Mouse (Mus musculus) lung, postnatal 0 days (tissue): ENCODE measurements around the gene Nrros. TPM values are rescaled to one million over a fixed set of nuclear protein-coding genes. Genes with fewer than 3 reads are reported as not detected.

Experiments
- ATAC-seq: fragments of 200-750 bp; cut with Nextera tagmentation; 2 replicates; pipeline ENCODE4 v1.8.0; 2017; ENCODE audit warnings: moderate library complexity
- DNase-seq: peaks from one replicate; pipeline ENCODE4 v3.0.0-alpha.2; 2016; ENCODE audit warnings: low spot score
- H3K27ac ChIP-seq: fragments of 300-500 bp; sonication (generic); 2 replicates; pipeline ENCODE4 v1.5.1; 2014; ENCODE audit warnings: antibody characterized with exemption, mild to moderate bottlenecking, low read length, mixed read lengths
- H3K27me3 ChIP-seq: fragments of 300-500 bp; sonication (generic); replicated peaks from 2 replicates; pipeline ENCODE4 v1.6.1; 2014; ENCODE audit warnings: low read length, mixed read lengths; ENCODE audit not compliant: insufficient read depth
- H3K36me3 ChIP-seq: fragments of 300-500 bp; sonication (generic); 2 replicates; pipeline ENCODE4 v1.6.1; 2014; ENCODE audit warnings: low read length, mixed read lengths; ENCODE audit not compliant: insufficient read depth
- H3K4me1 ChIP-seq: fragments of 300-500 bp; sonication (generic); 2 replicates; pipeline ENCODE4 v1.6.1; 2014; ENCODE audit warnings: antibody characterized with exemption, low read depth, low read length, mixed read lengths; ENCODE audit not compliant: insufficient read depth
- H3K4me2 ChIP-seq: fragments of 300-500 bp; sonication (generic); replicated peaks from 2 replicates; pipeline ENCODE4 v1.6.1; 2014; ENCODE audit warnings: low read depth, mild to moderate bottlenecking, low read length, moderate library complexity, mixed read lengths
- H3K4me3 ChIP-seq: fragments of 300-500 bp; sonication (generic); 2 replicates; pipeline ENCODE4 v1.5.1; 2014; ENCODE audit warnings: low read depth, low read length
- H3K9ac ChIP-seq: fragments of 300-500 bp; sonication (generic); replicated peaks from 2 replicates; pipeline ENCODE4 v1.6.1; 2014; ENCODE audit warnings: low read depth, mild to moderate bottlenecking
- H3K9me3 ChIP-seq: fragments of 300-500 bp; sonication (generic); 2 replicates; pipeline ENCODE4 v1.6.1; 2016; ENCODE audit warnings: low read length, mixed read lengths
- CTCF ChIP-seq: IDR thresholded peaks from 2 replicates; pipeline ENCODE4 v1.5.1; 2016; ENCODE audit warnings: antibody characterized with exemption, mild to moderate bottlenecking
- EP300 ChIP-seq: IDR thresholded peaks from 2 replicates; pipeline ENCODE4 v1.6.1; 2016; ENCODE audit warnings: antibody characterized with exemption, mild to moderate bottlenecking, control low read depth
- WGBS: fragments of 180-500 bp; shearing (Covaris S2); extraction: QIAGEN DNeasy Blood & Tissue Kit; methylation state at CpG from one replicate; pipeline ENCODE4 v1.1.7; 2014; 5-methylcytosine and 5-hydroxymethylcytosine counted together
- polyA plus RNA-seq: library from polyadenylated mRNA; unstranded; fragments of >200 nt; fragmentation: Nextera tagmentation; extraction: Ambion mirVana; gene quantifications from 2 replicates; pipeline ENCODE4 v1.2.1, GENCODE M21; 2015

Gene Nrros
- polyA plus RNA-seq, 1 experiment from 2014 or later = 31.5 TPM

DNA sequence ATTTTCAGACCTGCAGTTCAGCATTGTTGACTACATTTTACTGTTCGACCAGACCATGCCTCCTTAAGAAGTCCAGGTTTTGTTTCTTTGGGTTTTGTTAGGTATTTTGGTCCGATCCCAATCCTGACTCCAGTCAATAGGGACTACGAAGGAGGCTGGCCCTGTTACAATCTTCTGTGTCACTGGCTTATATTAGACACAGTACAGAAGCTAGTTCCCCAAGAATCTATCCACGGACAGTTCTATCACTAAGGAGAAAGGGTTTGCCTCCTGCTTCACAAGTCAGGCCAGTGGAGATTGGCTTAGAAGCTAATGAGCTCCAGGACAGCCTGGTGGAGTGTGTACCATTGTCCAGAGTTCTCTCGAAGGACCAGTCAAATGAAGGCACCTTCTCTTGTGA lies 1.5 kb downstream of the Nrros start:
- Histone ChIP-seq H3K27ac (peak overlapping the region; percentile 33; the same call in 1 of the 2 replicates), H3K4me1 (peaks cover 4% of the 10 kb centered on the region), H3K4me2 (peak overlapping the region; percentile 59), H3K36me3 (no peaks in the 10 kb centered on the region), H3K27me3 (no peaks in the 10 kb centered on the region), H3K4me3 (peak overlapping the region; percentile 52), H3K9ac (no peak overlapping the region), H3K9me3 (no peaks in the 10 kb centered on the region)
- no peak for ATAC-seq
- no peak for DNase-seq
- 59% methylated on average over 5 of the region's 5 CpGs for WGBS
- TF ChIP-seq CTCF (no peak), EP300 (no peak)

GRCm38 (mm10) chr16:32163392-32163791 lies 2.0 kb downstream of the Nrros start:
- DNase-seq = peak; percentile 21
- H3K27ac ChIP-seq = no peak overlapping the region
- no peak for ATAC-seq

GRCm38 (mm10) chr16:32160742-32161323 lies 4.6 kb downstream of the Nrros start:
- ATAC-seq (no peak), DNase-seq (no peak)
- peaks cover 4% of the 10 kb centered on the region for H3K4me1 ChIP-seq
- no peak overlapping the region for H3K27ac ChIP-seq
- H3K9me3 ChIP-seq = no peaks in the 10 kb centered on the region
- no peak overlapping the region for H3K4me3 ChIP-seq
- H3K27me3 ChIP-seq = no peaks in the 10 kb centered on the region
- TF ChIP-seq CTCF (no peak), EP300 (no peak)
- WGBS = 76% methylated on average over 9 of the region's 9 CpGs
- H3K4me2 ChIP-seq = no peak overlapping the region
- no peak overlapping the region for H3K9ac ChIP-seq
- H3K36me3 ChIP-seq = no peaks in the 10 kb centered on the region

More at GRCm38 (mm10) chr16:32163392-32163791, 2.0 kb downstream of the Nrros start:
- peaks cover 4% of the 10 kb centered on the region for H3K4me1 ChIP-seq
- H3K36me3 ChIP-seq = no peaks in the 10 kb centered on the region
- WGBS = 57% methylated on average over 4 of the region's 4 CpGs
- no peaks in the 10 kb centered on the region for H3K27me3 ChIP-seq
- TF ChIP-seq EP300 = no peak
- TF ChIP-seq CTCF = no peak
- H3K9me3 ChIP-seq = no peaks in the 10 kb centered on the region
- H3K9ac ChIP-seq = no peak overlapping the region
- peak overlapping the region; percentile 59 for H3K4me2 ChIP-seq
- H3K4me3 ChIP-seq = peak overlapping the region; percentile 52

GRCm38 (mm10) chr16:32158966-32159365 lies 6.4 kb downstream of the Nrros start:
- TF ChIP-seq CTCF (no peak), EP300 (no peak)
- H3K4me3 ChIP-seq = no peak overlapping the region
- no peak overlapping the region for H3K4me2 ChIP-seq
- no peaks in the 10 kb centered on the region for H3K4me1 ChIP-seq
- H3K27me3 ChIP-seq = no peaks in the 10 kb centered on the region
- DNase-seq (no peak), ATAC-seq (no peak)
- 87% methylated on average over 3 of the region's 3 CpGs for WGBS
- no peaks in the 10 kb centered on the region for H3K9me3 ChIP-seq
- H3K27ac ChIP-seq = no peak overlapping the region
- no peak overlapping the region for H3K9ac ChIP-seq
- H3K36me3 ChIP-seq = no peaks in the 10 kb centered on the region

DNA sequence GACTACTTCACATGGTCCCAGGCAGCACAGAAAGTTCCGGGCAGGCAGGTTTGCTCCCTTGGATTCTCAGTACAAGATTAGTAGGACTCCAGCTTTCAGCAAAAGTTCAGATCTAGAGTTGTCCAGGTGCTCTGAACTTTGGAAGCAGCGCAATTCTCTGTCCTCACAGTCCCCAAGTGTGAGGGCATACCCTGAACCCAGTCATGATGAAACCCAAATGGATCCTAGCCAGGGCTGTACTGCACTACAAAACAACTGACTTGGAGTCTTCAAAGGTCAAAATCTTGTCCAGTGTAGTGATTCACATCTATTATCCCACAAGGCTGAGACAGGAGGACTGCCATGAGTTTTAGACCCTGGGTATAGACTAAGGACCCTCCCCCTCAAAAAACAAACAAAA lies 8.0 kb downstream of the Nrros start:
- H3K4me2 ChIP-seq = no peak overlapping the region
- ATAC-seq (no peak), DNase-seq (no peak)
- no peaks in the 10 kb centered on the region for H3K9me3 ChIP-seq
- TF ChIP-seq EP300 (no peak), CTCF (no peak)
- H3K27ac ChIP-seq = no peak overlapping the region
- H3K27me3 ChIP-seq = no peaks in the 10 kb centered on the region
- H3K9ac ChIP-seq = no peak overlapping the region
- H3K4me3 ChIP-seq = no peak overlapping the region
- no peaks in the 10 kb centered on the region for H3K36me3 ChIP-seq
- WGBS = 85% methylated on average over 2 of the region's 2 CpGs
- no peaks in the 10 kb centered on the region for H3K4me1 ChIP-seq

DNA sequence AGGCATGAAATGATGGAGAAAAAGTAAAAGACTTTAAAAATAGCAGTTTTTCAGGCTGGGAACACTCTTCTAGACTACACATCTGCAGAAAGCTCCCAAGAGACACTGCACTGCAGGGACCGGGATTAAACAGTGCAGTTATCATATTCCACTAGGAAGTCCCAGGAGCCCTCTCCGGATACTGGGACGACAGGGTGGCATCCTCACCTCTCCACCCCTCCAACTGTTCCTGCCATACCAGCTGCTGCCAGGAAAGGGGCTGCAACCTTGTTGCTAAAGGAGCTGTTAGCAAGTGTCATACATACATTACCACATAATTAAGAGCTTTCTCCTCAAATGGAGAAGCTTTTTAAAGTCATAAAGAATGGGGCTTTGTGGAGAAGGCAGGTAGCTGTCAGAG lies 8.7 kb downstream of the Nrros start:
- no peak overlapping the region for H3K4me3 ChIP-seq
- ATAC-seq (no peak), DNase-seq (no peak)
- TF ChIP-seq EP300 = no peak
- TF ChIP-seq CTCF = no peak
- H3K4me2 ChIP-seq = no peak overlapping the region
- no peak overlapping the region for H3K27ac ChIP-seq
- 38% methylated on average over 3 of the region's 3 CpGs for WGBS
- H3K27me3 ChIP-seq = no peaks in the 10 kb centered on the region
- H3K4me1 ChIP-seq = no peaks in the 10 kb centered on the region
- H3K9me3 ChIP-seq = no peaks in the 10 kb centered on the region
- no peaks in the 10 kb centered on the region for H3K36me3 ChIP-seq
- H3K9ac ChIP-seq = no peak overlapping the region

DNA sequence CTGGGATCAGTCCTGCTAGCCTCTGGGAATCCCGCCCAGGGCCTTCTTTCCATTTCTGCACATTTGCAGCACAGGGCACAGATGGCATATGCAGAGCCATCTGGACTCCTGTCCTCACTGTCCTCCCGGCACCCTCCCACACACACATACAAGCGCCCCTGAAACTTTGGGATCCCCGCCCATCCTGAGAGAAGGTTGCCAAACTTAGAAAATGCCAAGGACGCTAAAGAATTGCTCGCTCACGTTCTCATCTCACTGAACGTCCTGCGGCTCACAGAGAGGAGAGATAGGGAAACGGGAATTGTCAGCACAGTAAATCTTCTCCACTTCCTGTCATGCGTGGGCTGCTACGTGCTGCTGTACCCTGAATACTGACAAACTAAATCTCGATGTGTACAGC lies 11.0 kb downstream of the Nrros start:
- no peaks in the 10 kb centered on the region for H3K36me3 ChIP-seq
- TF ChIP-seq CTCF = no peak
- no peak for TF ChIP-seq EP300
- no peaks in the 10 kb centered on the region for H3K4me1 ChIP-seq
- ATAC-seq = no peak
- H3K27ac ChIP-seq = no peak overlapping the region
- no peak overlapping the region for H3K4me2 ChIP-seq
- H3K4me3 ChIP-seq = no peak overlapping the region
- no peak overlapping the region for H3K9ac ChIP-seq
- WGBS = 47% methylated on average over 13 of the region's 13 CpGs
- no peak for DNase-seq
- no peaks in the 10 kb centered on the region for H3K9me3 ChIP-seq
- no peaks in the 10 kb centered on the region for H3K27me3 ChIP-seq
